Mouse (Mus musculus) neural tube, embryonic 14.5 days (tissue): Measurements from ENCODE around the gene Rpa1. TPM values are rescaled to one million over a fixed set of nuclear protein-coding genes. Genes with fewer than 3 reads are reported as not detected.
"Not testable (repeated sequence)": the region's sequence is repeated elsewhere in the genome, so short reads cannot be mapped to it uniquely, and the experiment has no call there.

ENCODE experiments used
- ATAC-seq: fragments of 200-750 bp; cut with Nextera tagmentation; 2 replicates; pipeline ENCODE4 v1.8.0; 2017; ENCODE audit warnings: low read depth, mild to moderate bottlenecking, moderate TSS enrichment, moderate library complexity
- H3K27ac ChIP-seq: fragments of 300-500 bp; sonication (generic); 2 replicates; pipeline ENCODE4 v1.5.1; 2014; ENCODE audit warnings: low read depth, mild to moderate bottlenecking, control low read depth, low read length, moderate library complexity, mixed read lengths
- H3K27me3 ChIP-seq: fragments of 300-500 bp; sonication (generic); 2 replicates; pipeline ENCODE4 v1.6.1; 2014; ENCODE audit warnings: low read length; ENCODE audit not compliant: control insufficient read depth, insufficient read depth
- H3K36me3 ChIP-seq: fragments of 300-500 bp; sonication (generic); 2 replicates; pipeline ENCODE4 v1.6.1; 2014; ENCODE audit warnings: low read length, mixed read lengths; ENCODE audit not compliant: control insufficient read depth, insufficient read depth
- H3K4me1 ChIP-seq: fragments of 300-500 bp; sonication (generic); 2 replicates; pipeline ENCODE4 v1.6.1; 2014; ENCODE audit warnings: low read length; ENCODE audit not compliant: control insufficient read depth, insufficient read depth
- H3K4me2 ChIP-seq: fragments of 300-500 bp; sonication (generic); 2 replicates; pipeline ENCODE4 v1.6.1; 2014; ENCODE audit warnings: mild to moderate bottlenecking, low read depth, low read length, control low read depth
- H3K4me3 ChIP-seq: fragments of 300-500 bp; sonication (generic); 2 replicates; pipeline ENCODE4 v1.5.1; 2014; ENCODE audit warnings: low read depth, low read length, control low read depth, mixed read lengths
- H3K9ac ChIP-seq: fragments of 300-500 bp; sonication (generic); replicated peaks from 2 replicates; pipeline ENCODE4 v1.6.1; 2014; ENCODE audit warnings: low read depth, mild to moderate bottlenecking, control low read depth, low read length, mixed read lengths
- H3K9me3 ChIP-seq: fragments of 300-500 bp; sonication (generic); 2 replicates; pipeline ENCODE4 v1.6.1; 2016; ENCODE audit warnings: low read length; ENCODE audit not compliant: control insufficient read depth
- WGBS: fragments of 180-500 bp; shearing (Covaris S2); extraction: QIAGEN DNeasy Blood & Tissue Kit; methylation state at CpG from one replicate; pipeline ENCODE4 v1.1.7; 2014; 5-methylcytosine and 5-hydroxymethylcytosine counted together
- polyA plus RNA-seq: library from polyadenylated mRNA; unstranded; fragments of >200 nt; fragmentation: Nextera tagmentation; extraction: Ambion mirVana; gene quantifications from 2 replicates; pipeline ENCODE4 v1.2.1, GENCODE M21; 2014

Gene Rpa1
- polyA plus RNA-seq, 1 experiment from 2014 or later = 41.4 TPM

GRCm38 (mm10) chr11:75310813-75311212 lies 37.3 kb downstream of the Rpa1 start:
- Histone ChIP-seq H3K9ac (no peak overlapping the region), H3K27ac (no peak overlapping the region), H3K36me3 (peaks cover 12% of the 10 kb centered on the region), H3K4me1 (no peaks in the 10 kb centered on the region), H3K27me3 (no peaks in the 10 kb centered on the region), H3K4me3 (no peak overlapping the region), H3K4me2 (no peak overlapping the region), H3K9me3 (no peaks in the 10 kb centered on the region)
- 73% methylated on average over 8 of the region's 8 CpGs for WGBS
- ATAC-seq = no peak

- Histone ChIP-seq H3K4me3 (no peak overlapping the region), H3K4me2 (no peak overlapping the region), H3K9ac (no peak overlapping the region), H3K4me1 (no peaks in the 10 kb centered on the region), H3K27me3 (no peaks in the 10 kb centered on the region), H3K27ac (no peak overlapping the region), H3K9me3 (no peaks in the 10 kb centered on the region), H3K36me3 (peaks cover 8% of the 10 kb centered on the region)
- 88% methylated on average over 4 of the region's 4 CpGs for WGBS
- no peak for ATAC-seq
These were observed 39.5 kb downstream of the Rpa1 start for GRCm38 (mm10) chr11:75308650-75309049.

- 82% methylated on average over 9 of the region's 9 CpGs for WGBS
- H3K36me3 ChIP-seq = peaks cover 14% of the 10 kb centered on the region
- no peak for ATAC-seq
These were observed 43.3 kb downstream of the Rpa1 start for GRCm38 (mm10) chr11:75304797-75305196.

GRCm38 (mm10) chr11:75300954-75301353 lies 47.2 kb downstream of the Rpa1 start:
- Histone ChIP-seq H3K4me1 (peaks cover 5% of the 10 kb centered on the region; the same call in 1 of the 2 replicates), H3K27me3 (no peaks in the 10 kb centered on the region), H3K4me2 (no peak overlapping the region), H3K9me3 (no peaks in the 10 kb centered on the region), H3K4me3 (no peak overlapping the region), H3K9ac (no peak overlapping the region), H3K27ac (no peak overlapping the region), H3K36me3 (peaks cover 16% of the 10 kb centered on the region)
- no peak for ATAC-seq
- 84% methylated on average over 9 of the region's 9 CpGs for WGBS

More at GRCm38 (mm10) chr11:75304797-75305196, 43.3 kb downstream of the Rpa1 start:
- peaks cover 2% of the 10 kb centered on the region; the same call in 1 of the 2 replicates for H3K4me1 ChIP-seq
- H3K27me3 ChIP-seq = no peaks in the 10 kb centered on the region
- no peaks in the 10 kb centered on the region for H3K9me3 ChIP-seq
- H3K9ac ChIP-seq = no peak overlapping the region
- no peak overlapping the region for H3K4me2 ChIP-seq
- H3K4me3 ChIP-seq = no peak overlapping the region
- H3K27ac ChIP-seq = no peak overlapping the region

GRCm38 (mm10) chr11:75299786-75300185 lies 48.3 kb downstream of the Rpa1 start:
- 41% methylated on average over 10 of the region's 10 CpGs for WGBS
- Histone ChIP-seq H3K4me3 (no peak overlapping the region), H3K4me2 (no peak overlapping the region), H3K36me3 (peaks cover 16% of the 10 kb centered on the region), H3K27me3 (no peaks in the 10 kb centered on the region), H3K9ac (0 out of 2 replicates have a peak overlapping the region, but pooled peaks have one; percentile 7), H3K27ac (peak overlapping the region; percentile 64), H3K9me3 (no peaks in the 10 kb centered on the region), H3K4me1 (peaks cover 5% of the 10 kb centered on the region; the same call in 1 of the 2 replicates)
- no peak for ATAC-seq

- ATAC-seq = no peak
- H3K9ac ChIP-seq = no peak overlapping the region
- WGBS = 49% methylated on average over 11 of the region's 11 CpGs
- no peaks in the 10 kb centered on the region for H3K9me3 ChIP-seq
- H3K27ac ChIP-seq = no peak overlapping the region
- no peak overlapping the region for H3K4me3 ChIP-seq
- H3K36me3 ChIP-seq = peaks cover 16% of the 10 kb centered on the region
- peaks cover 9% of the 10 kb centered on the region; the same call in 1 of the 2 replicates for H3K4me1 ChIP-seq
- no peaks in the 10 kb centered on the region for H3K27me3 ChIP-seq
- no peak overlapping the region for H3K4me2 ChIP-seq
These were observed 49.6 kb downstream of the Rpa1 start for GRCm38 (mm10) chr11:75298491-75298890.

GRCm38 (mm10) chr11:75297631-75298030 lies 50.5 kb downstream of the Rpa1 start:
- Histone ChIP-seq H3K4me2 (no peak overlapping the region), H3K9ac (no peak overlapping the region), H3K27ac (no peak overlapping the region), H3K36me3 (peaks cover 15% of the 10 kb centered on the region), H3K4me3 (no peak overlapping the region), H3K27me3 (no peaks in the 10 kb centered on the region), H3K4me1 (peaks cover 17% of the 10 kb centered on the region; the same call in 1 of the 2 replicates), H3K9me3 (no peaks in the 10 kb centered on the region)
- no peak for ATAC-seq
- WGBS = 72% methylated on average over 9 of the region's 9 CpGs

GRCm38 (mm10) chr11:75296406-75297005 lies 51.6 kb downstream of the Rpa1 start:
- no peak for ATAC-seq

GRCm38 (mm10) chr11:75295534-75295933 lies 52.6 kb downstream of the Rpa1 start:
- H3K9ac ChIP-seq, H3K4me2 ChIP-seq, ATAC-seq, H3K4me3 ChIP-seq, H3K36me3 ChIP-seq, H3K27ac ChIP-seq, H3K9me3 ChIP-seq, H3K27me3 ChIP-seq: not testable (repeated sequence)
- WGBS = 88% methylated on average over 5 of the region's 5 CpGs
- peaks cover 26% of the 10 kb centered on the region; the same call in 1 of the 2 replicates for H3K4me1 ChIP-seq

More at GRCm38 (mm10) chr11:75296406-75297005, 51.6 kb downstream of the Rpa1 start:
- WGBS = 84% methylated on average over 9 of the region's 9 CpGs
- H3K27ac ChIP-seq = no peak overlapping the region
- peaks cover 7% of the 10 kb centered on the region; the same call in 1 of the 2 replicates for H3K36me3 ChIP-seq
- H3K27me3 ChIP-seq = no peaks in the 10 kb centered on the region
- no peak overlapping the region for H3K4me3 ChIP-seq
- peaks cover 25% of the 10 kb centered on the region; the same call in 1 of the 2 replicates for H3K4me1 ChIP-seq
- no peaks in the 10 kb centered on the region for H3K9me3 ChIP-seq
- H3K4me2 ChIP-seq = no peak overlapping the region
- H3K9ac ChIP-seq = no peak overlapping the region
